Mouse (Mus musculus): ENCODE measurements around the gene Klhl42. TPM values are rescaled to one million over a fixed set of nuclear protein-coding genes. Genes with fewer than 3 reads are reported as not detected.

The Klhl42 gene
- polyA plus RNA-seq, 1 experiment: 22.7 TPM

- no peak for TF ChIP-seq EP300 (IDR thresholded peaks at IDR 0.05; ENCODE audit: insufficient read depth, low read depth, low read length)
- no peak for TF ChIP-seq CTCF (IDR thresholded peaks at IDR 0.05; ENCODE audit: low read depth, low read length)
- no peak for TF ChIP-seq POLR2A (IDR thresholded peaks at IDR 0.05; ENCODE audit: insufficient read depth, low read length)
- Histone ChIP-seq H3K9me3 (replicated peaks; ENCODE audit: control insufficient read depth, insufficient read depth, low read length, poor library complexity, severe bottlenecking) (no peaks in the 10 kb centered on the region), H3K27ac (ENCODE audit: insufficient read depth, low read length) (no peak overlapping the region), H3K4me3 (ENCODE audit: low read depth, low read length) (no peak overlapping the region), H3K4me1 (ENCODE audit: control insufficient read depth, insufficient read depth, low read length) (no peaks in the 10 kb centered on the region), H3K36me3 (ENCODE audit: control insufficient read depth, insufficient read depth, low read length, poor library complexity, severe bottlenecking) (no peaks in the 10 kb centered on the region), H3K9ac (ENCODE audit: low read depth, poor library complexity, severe bottlenecking) (no peak overlapping the region), H3K27me3 (ENCODE audit: control insufficient read depth, insufficient read depth, low read length, poor library complexity, severe bottlenecking) (no peaks in the 10 kb centered on the region)
Observed at GRCm38 (mm10) chr6:147121320-147121719, 30.1 kb downstream of the Klhl42 start.

GRCm38 (mm10) chr6:147127239-147127638 is 36.1 kb downstream of the Klhl42 start:
- Histone ChIP-seq H3K9ac (ENCODE audit: low read depth, poor library complexity, severe bottlenecking) (no peak overlapping the region), H3K27me3 (ENCODE audit: control insufficient read depth, insufficient read depth, low read length, poor library complexity, severe bottlenecking) (no peaks in the 10 kb centered on the region), H3K36me3 (ENCODE audit: control insufficient read depth, insufficient read depth, low read length, poor library complexity, severe bottlenecking) (no peaks in the 10 kb centered on the region), H3K4me3 (ENCODE audit: low read depth, low read length) (no peak overlapping the region), H3K27ac (ENCODE audit: insufficient read depth, low read length) (no peak overlapping the region), H3K4me1 (ENCODE audit: control insufficient read depth, insufficient read depth, low read length) (no peaks in the 10 kb centered on the region), H3K9me3 (replicated peaks; ENCODE audit: control insufficient read depth, insufficient read depth, low read length, poor library complexity, severe bottlenecking) (0 out of 2 replicates have a peak, but pooled peaks cover 2% of the 10 kb centered on the region)
- TF ChIP-seq POLR2A (IDR thresholded peaks at IDR 0.05; ENCODE audit: insufficient read depth, low read length) (no peak), EP300 (IDR thresholded peaks at IDR 0.05; ENCODE audit: insufficient read depth, low read depth, low read length) (no peak), CTCF (IDR thresholded peaks at IDR 0.05; ENCODE audit: low read depth, low read length) (no peak)

- no peak for TF ChIP-seq POLR2A (IDR thresholded peaks at IDR 0.05; ENCODE audit: insufficient read depth, low read length)
Observed at GRCm38 (mm10) chr6:147138260-147138659, 47.1 kb downstream of the Klhl42 start.

GRCm38 (mm10) chr6:147140600-147141154 is 49.5 kb downstream of the Klhl42 start:
- Histone ChIP-seq H3K27me3 (ENCODE audit: control insufficient read depth, insufficient read depth, low read length, poor library complexity, severe bottlenecking) (no peaks in the 10 kb centered on the region), H3K4me3 (ENCODE audit: low read depth, low read length) (no peak overlapping the region), H3K27ac (ENCODE audit: insufficient read depth, low read length) (no peak overlapping the region), H3K4me1 (ENCODE audit: control insufficient read depth, insufficient read depth, low read length) (no peaks in the 10 kb centered on the region), H3K36me3 (ENCODE audit: control insufficient read depth, insufficient read depth, low read length, poor library complexity, severe bottlenecking) (no peaks in the 10 kb centered on the region), H3K9me3 (replicated peaks; ENCODE audit: control insufficient read depth, insufficient read depth, low read length, poor library complexity, severe bottlenecking) (no peaks in the 10 kb centered on the region), H3K9ac (ENCODE audit: low read depth, poor library complexity, severe bottlenecking) (no peak overlapping the region)
- no peak for TF ChIP-seq EP300 (IDR thresholded peaks at IDR 0.05; ENCODE audit: insufficient read depth, low read depth, low read length)
- no peak for TF ChIP-seq CTCF (IDR thresholded peaks at IDR 0.05; ENCODE audit: low read depth, low read length)
- TF ChIP-seq POLR2A (IDR thresholded peaks at IDR 0.05; ENCODE audit: insufficient read depth, low read length): no peak

More at GRCm38 (mm10) chr6:147138260-147138659, 47.1 kb downstream of the Klhl42 start:
- Histone ChIP-seq H3K27me3 (ENCODE audit: control insufficient read depth, insufficient read depth, low read length, poor library complexity, severe bottlenecking) (no peaks in the 10 kb centered on the region), H3K9me3 (replicated peaks; ENCODE audit: control insufficient read depth, insufficient read depth, low read length, poor library complexity, severe bottlenecking) (no peaks in the 10 kb centered on the region), H3K4me1 (ENCODE audit: control insufficient read depth, insufficient read depth, low read length) (no peaks in the 10 kb centered on the region), H3K9ac (ENCODE audit: low read depth, poor library complexity, severe bottlenecking) (no peak overlapping the region), H3K4me3 (ENCODE audit: low read depth, low read length) (no peak overlapping the region), H3K27ac (ENCODE audit: insufficient read depth, low read length) (no peak overlapping the region), H3K36me3 (ENCODE audit: control insufficient read depth, insufficient read depth, low read length, poor library complexity, severe bottlenecking) (no peaks in the 10 kb centered on the region)

GRCm38 (mm10) chr6:147144664-147145063 is 53.5 kb downstream of the Klhl42 start:
- no peaks in the 10 kb centered on the region for H3K36me3 ChIP-seq (ENCODE audit: control insufficient read depth, insufficient read depth, low read length, poor library complexity, severe bottlenecking)
- no peaks in the 10 kb centered on the region for H3K4me1 ChIP-seq (ENCODE audit: control insufficient read depth, insufficient read depth, low read length)
- TF ChIP-seq POLR2A (IDR thresholded peaks at IDR 0.05; ENCODE audit: insufficient read depth, low read length) (no peak), CTCF (IDR thresholded peaks at IDR 0.05; ENCODE audit: low read depth, low read length) (no peak), EP300 (IDR thresholded peaks at IDR 0.05; ENCODE audit: insufficient read depth, low read depth, low read length) (no peak)
- H3K9ac ChIP-seq (ENCODE audit: low read depth, poor library complexity, severe bottlenecking): no peak overlapping the region
- H3K9me3 ChIP-seq (replicated peaks; ENCODE audit: control insufficient read depth, insufficient read depth, low read length, poor library complexity, severe bottlenecking): no peaks in the 10 kb centered on the region
- H3K27me3 ChIP-seq (ENCODE audit: control insufficient read depth, insufficient read depth, low read length, poor library complexity, severe bottlenecking): no peaks in the 10 kb centered on the region
- H3K27ac ChIP-seq (ENCODE audit: insufficient read depth, low read length): no peak overlapping the region
- H3K4me3 ChIP-seq (ENCODE audit: low read depth, low read length): no peak overlapping the region

DNA sequence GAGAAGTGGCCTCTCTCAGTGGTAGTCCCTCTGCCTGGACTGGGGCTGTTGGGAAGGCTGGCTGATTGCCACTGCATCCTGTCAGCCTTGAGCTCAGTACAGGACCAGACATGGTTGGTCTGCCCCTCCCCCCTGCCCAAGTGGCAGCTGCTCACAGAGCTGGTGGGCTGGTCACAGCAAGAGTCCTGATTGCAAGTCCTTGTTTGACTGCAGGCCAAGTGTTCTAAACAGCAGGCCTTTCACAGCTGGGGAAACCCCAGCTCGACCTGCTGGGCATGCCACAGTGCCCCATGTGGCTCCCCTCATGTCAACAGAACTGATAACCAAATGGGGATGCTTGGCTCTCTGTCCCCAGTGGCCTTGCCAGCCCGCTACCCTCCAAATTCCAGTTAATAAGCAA is 54.1 kb downstream of the Klhl42 start:
- no peaks in the 10 kb centered on the region for H3K27me3 ChIP-seq (ENCODE audit: control insufficient read depth, insufficient read depth, low read length, poor library complexity, severe bottlenecking)
- H3K4me3 ChIP-seq (ENCODE audit: low read depth, low read length): no peak overlapping the region
- no peaks in the 10 kb centered on the region for H3K36me3 ChIP-seq (ENCODE audit: control insufficient read depth, insufficient read depth, low read length, poor library complexity, severe bottlenecking)
- no peak overlapping the region for H3K27ac ChIP-seq (ENCODE audit: insufficient read depth, low read length)
- TF ChIP-seq CTCF (IDR thresholded peaks at IDR 0.05; ENCODE audit: low read depth, low read length): no peak
- no peak for TF ChIP-seq EP300 (IDR thresholded peaks at IDR 0.05; ENCODE audit: insufficient read depth, low read depth, low read length)
- TF ChIP-seq POLR2A (IDR thresholded peaks at IDR 0.05; ENCODE audit: insufficient read depth, low read length): no peak
- H3K9ac ChIP-seq (ENCODE audit: low read depth, poor library complexity, severe bottlenecking): no peak overlapping the region
- H3K9me3 ChIP-seq (replicated peaks; ENCODE audit: control insufficient read depth, insufficient read depth, low read length, poor library complexity, severe bottlenecking): no peaks in the 10 kb centered on the region
- H3K4me1 ChIP-seq (ENCODE audit: control insufficient read depth, insufficient read depth, low read length): no peaks in the 10 kb centered on the region

All from ES-Bruce4 (cell line).